Comparison of ENCODE assay signal across 18 mouse cellular contexts in genomic region chr6:135833542-135833941, GRCm38 (mm10).
DNase-seq lines count a peak whose midpoint lies in the region; ATAC-seq and TF ChIP-seq lines count a peak whose summit lies in the region.
"Had no signal": no experiment of that assay in that cellular context is flagged by ENCODE, and none has a peak within 500 bp of the region (broad histone marks: within the 10 kb centered on the region; RNA-seq: fewer than 3 reads in every experiment).

No protein-coding gene starts in this region.

- ATAC-seq in heart, postnatal 0 days (ENCODE audit: insufficient read depth, low read depth) = no peak
- no peak for ATAC-seq in heart, embryonic 11.5 days (replicated peaks; ENCODE audit: insufficient number of reproducible peaks, low FRiP score, low TSS enrichment)
- ATAC-seq in liver, embryonic 14.5 days (ENCODE audit: insufficient read depth) = no peak
- no peak for ATAC-seq in liver, embryonic 11.5 days (replicated peaks; ENCODE audit: low FRiP score)
- no peak for ATAC-seq in Patski
- 0 out of 2 replicates have a peak, but pooled peaks have one; percentile 31 for ATAC-seq in megakaryocyte progenitor cell, adult 5-6 weeks (replicated peaks; ENCODE audit: poor library complexity)
- ATAC-seq: forebrain, embryonic 14.5 days; midbrain, embryonic 16.5 days had no signal

- DNase-seq in heart, postnatal 0 days (ENCODE audit: low spot score) = no peak
- no peak for DNase-seq in liver, embryonic 14.5 days (ENCODE audit: low read depth in 3 of 3, low spot score in 3 of 3)
- no peak for DNase-seq in liver, embryonic 11.5 days (ENCODE audit: low spot score)
- DNase-seq in Patski (ENCODE audit: low read depth, low spot score) = no peak
- no peak for DNase-seq in ovary, postnatal 10 days (ENCODE audit: low spot score)
- DNase-seq: adrenal gland, postnatal 10 days; cerebellum, adult 8-10 months; heart, postnatal 4 days; lung, adult 2 months; right cerebral cortex, postnatal 14 days; thymus, postnatal 25 days had no signal

- H3K4me1 ChIP-seq in heart, postnatal 0 days (ENCODE audit: control insufficient read depth, insufficient read depth) = no peaks in the 10 kb centered on the region
- H3K4me1 ChIP-seq in heart, embryonic 11.5 days (ENCODE audit: control insufficient read depth, insufficient read depth, low read length) = no peaks in the 10 kb centered on the region
- no peaks in the 10 kb centered on the region for H3K4me1 ChIP-seq in liver, embryonic 14.5 days (replicated peaks; ENCODE audit: control insufficient read depth in 2 of 2, insufficient read depth in 2 of 2, low read length in 1 of 2)
- H3K4me1 ChIP-seq in liver, embryonic 11.5 days (replicated peaks; ENCODE audit: control insufficient read depth, insufficient read depth, low read length) = no peaks in the 10 kb centered on the region
- H3K4me1 ChIP-seq: heart, embryonic 13.5 days; megakaryocyte, embryonic 14.5 days had no signal

- CTCF ChIA-PET in Patski (lab: Charles Lee) = interaction anchor here (1.2 kb wide), 1 partner anchor 22 kb away, joined by 3 read pairs; no protein-coding TSS in a partner anchor

- no peak for TF ChIP-seq EP300 in heart, postnatal 0 days (IDR thresholded peaks at IDR 0.05; ENCODE audit: low read depth)
- no peak for TF ChIP-seq EP300 in liver, embryonic 14.5 days (IDR thresholded peaks at IDR 0.05; ENCODE audit: low read depth)

- H3K36me3 ChIP-seq in heart, postnatal 0 days (replicated peaks; ENCODE audit: control insufficient read depth, insufficient read depth, low read length) = no peaks in the 10 kb centered on the region
- no peaks in the 10 kb centered on the region for H3K36me3 ChIP-seq in heart, embryonic 11.5 days (ENCODE audit: control insufficient read depth, insufficient read depth, low read length)
- no peaks in the 10 kb centered on the region for H3K36me3 ChIP-seq in liver, embryonic 14.5 days (replicated peaks; ENCODE audit: control insufficient read depth, insufficient read depth, low read depth)
- H3K36me3 ChIP-seq in liver, embryonic 11.5 days (ENCODE audit: control insufficient read depth, insufficient read depth, low read length) = no peaks in the 10 kb centered on the region
- H3K36me3 ChIP-seq: heart, embryonic 13.5 days; limb, embryonic 12.5 days had no signal

- POLR2A ChIA-PET in Patski (lab: Charles Lee) = no interaction called here

- no peak overlapping the region for H3K27ac ChIP-seq in heart, postnatal 0 days (ENCODE audit: low read depth)
- no peak overlapping the region for H3K27ac ChIP-seq in heart, embryonic 11.5 days (ENCODE audit: low read depth, low read length)
- H3K27ac ChIP-seq in liver, embryonic 14.5 days = no peak overlapping the region
- no peak overlapping the region for H3K27ac ChIP-seq in liver, embryonic 11.5 days (ENCODE audit: low read depth, low read length)
- H3K27ac ChIP-seq: heart, embryonic 13.5 days; limb, embryonic 12.5 days had no signal

- H3K4me3 ChIP-seq in heart, postnatal 0 days (ENCODE audit: low read depth, low read length) = no peak overlapping the region
- H3K4me3 ChIP-seq in heart, embryonic 11.5 days (ENCODE audit: low read depth, low read length) = no peak overlapping the region
- no peak overlapping the region for H3K4me3 ChIP-seq in liver, embryonic 14.5 days (ENCODE audit: insufficient read depth in 1 of 2, low read depth in 2 of 2, low read length in 2 of 2)
- no peak overlapping the region for H3K4me3 ChIP-seq in liver, embryonic 11.5 days (ENCODE audit: low read depth, low read length)
- H3K4me3 ChIP-seq: heart, embryonic 13.5 days; limb, embryonic 12.5 days; megakaryocyte, embryonic 14.5 days had no signal

- no peak overlapping the region for H3K4me2 ChIP-seq in heart, postnatal 0 days (ENCODE audit: low read depth, low read length)
- H3K4me2 ChIP-seq in heart, embryonic 11.5 days = no peak overlapping the region
- no peak overlapping the region for H3K4me2 ChIP-seq in liver, embryonic 14.5 days (ENCODE audit: low read depth)
- H3K4me2 ChIP-seq in liver, embryonic 11.5 days = no peak overlapping the region
- H3K4me2 ChIP-seq: heart, embryonic 13.5 days; limb, embryonic 12.5 days had no signal

- in situ Hi-C loops in Patski (cut with MboI; ENCODE audit: low pct_unique_long_range_greater_than_20kb) = loop anchor here (10.0 kb wide), 1 partner anchor 679 kb away; no protein-coding TSS in a partner anchor

- no peaks in the 10 kb centered on the region for H3K9me3 ChIP-seq in heart, postnatal 0 days (replicated peaks; ENCODE audit: control insufficient read depth, low read length)
- H3K9me3 ChIP-seq in heart, embryonic 11.5 days (replicated peaks; ENCODE audit: control insufficient read depth, low read length) = no peaks in the 10 kb centered on the region
- no peaks in the 10 kb centered on the region for H3K9me3 ChIP-seq in liver, embryonic 14.5 days (ENCODE audit: control insufficient read depth, low read length)
- H3K9me3 ChIP-seq in liver, embryonic 11.5 days (ENCODE audit: control insufficient read depth, low read length) = no peaks in the 10 kb centered on the region
- H3K9me3 ChIP-seq: heart, embryonic 13.5 days; limb, embryonic 12.5 days; megakaryocyte, embryonic 14.5 days had no signal

- no peaks in the 10 kb centered on the region for H3K27me3 ChIP-seq in heart, postnatal 0 days (ENCODE audit: control insufficient read depth, insufficient read depth, low read length)
- H3K27me3 ChIP-seq in heart, embryonic 11.5 days (ENCODE audit: control insufficient read depth, insufficient read depth, low read length) = no peaks in the 10 kb centered on the region
- no peaks in the 10 kb centered on the region for H3K27me3 ChIP-seq in liver, embryonic 14.5 days (ENCODE audit: control insufficient read depth, insufficient read depth, low read length)
- H3K27me3 ChIP-seq in liver, embryonic 11.5 days (replicated peaks; ENCODE audit: control insufficient read depth, insufficient read depth, low read length) = no peaks in the 10 kb centered on the region
- H3K27me3 ChIP-seq in Patski = no peaks in the 10 kb centered on the region
- H3K27me3 ChIP-seq: heart, embryonic 13.5 days; limb, embryonic 12.5 days; megakaryocyte, embryonic 14.5 days had no signal

- peak; percentile 17; the same call in 1 of the 2 replicates for TF ChIP-seq CTCF in heart, postnatal 0 days (IDR thresholded peaks at IDR 0.05; ENCODE audit: low read depth)
- TF ChIP-seq CTCF in liver, embryonic 14.5 days (IDR thresholded peaks at IDR 0.05; ENCODE audit: low read depth) = peak; percentile 27; the same call in 1 of the 2 replicates
- TF ChIP-seq CTCF in Patski (IDR thresholded peaks at IDR 0.05) = peak; percentile 45

- 63% methylated on average over 5 of the region's 5 CpGs for WGBS in heart, postnatal 0 days
- WGBS in heart, embryonic 11.5 days (ENCODE audit: insufficient replicate concordance) = 63% methylated on average over 5 of the region's 5 CpGs
- WGBS in liver, embryonic 14.5 days (ENCODE audit: insufficient replicate concordance) = 55% methylated on average over 5 of the region's 5 CpGs
- WGBS in liver, embryonic 11.5 days = 68% methylated on average over 5 of the region's 5 CpGs

- no peak overlapping the region for H3K9ac ChIP-seq in heart, postnatal 0 days (replicated peaks; ENCODE audit: low read depth, low read length)
- H3K9ac ChIP-seq in heart, embryonic 11.5 days (ENCODE audit: low read depth, low read length) = no peak overlapping the region
- H3K9ac ChIP-seq in liver, embryonic 14.5 days (replicated peaks) = no peak overlapping the region
- no peak overlapping the region for H3K9ac ChIP-seq in liver, embryonic 11.5 days (ENCODE audit: low read depth, low read length)
- H3K9ac ChIP-seq: heart, embryonic 13.5 days; limb, embryonic 12.5 days had no signal
